Mouse (Mus musculus) spleen, embryonic (tissue): ENCODE results near the gene Nup37.

ENCODE experiments used
- CTCF ChIA-PET: fragments of 350-600 bp; sonication (Branson Sonifier 250); formaldehyde crosslinking; loops from one replicate; lab custom pipeline; 2022; lab: Charles Lee

The Nup37 gene

DNA sequence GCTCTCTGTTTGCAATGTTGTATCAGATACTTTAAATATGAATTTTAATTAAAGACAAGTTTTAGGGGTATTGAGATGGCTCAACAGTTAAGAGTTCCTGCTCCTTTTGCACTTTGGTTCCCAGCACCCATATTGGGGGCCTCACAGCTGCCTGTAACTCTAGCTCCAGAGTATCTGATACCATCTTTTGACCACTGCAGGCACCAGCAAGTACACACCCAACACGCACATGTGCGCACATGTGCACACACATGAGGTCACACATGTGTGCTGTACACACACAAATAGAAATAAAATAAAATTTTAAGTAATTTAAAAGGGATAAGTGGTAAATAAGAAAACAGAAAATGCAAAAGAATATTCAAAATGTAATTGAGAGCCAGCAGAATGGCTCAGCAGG is 81.2 kb downstream of the Nup37 start:
- CTCF ChIA-PET, result no interaction called here
